Mouse (Mus musculus) yolk sac, embryonic 10.5 days (tissue): ENCODE measurements around the gene Klhl24.
"Not testable (repeated sequence)": the region's sequence is repeated elsewhere in the genome, so short reads cannot be mapped to it uniquely, and the experiment has no call there.

Experiments used
- DNase-seq: peaks from one replicate; pipeline ENCODE4 v3.0.0-alpha.2; 2017; ENCODE audit warnings: low spot score

Gene Klhl24

DNA sequence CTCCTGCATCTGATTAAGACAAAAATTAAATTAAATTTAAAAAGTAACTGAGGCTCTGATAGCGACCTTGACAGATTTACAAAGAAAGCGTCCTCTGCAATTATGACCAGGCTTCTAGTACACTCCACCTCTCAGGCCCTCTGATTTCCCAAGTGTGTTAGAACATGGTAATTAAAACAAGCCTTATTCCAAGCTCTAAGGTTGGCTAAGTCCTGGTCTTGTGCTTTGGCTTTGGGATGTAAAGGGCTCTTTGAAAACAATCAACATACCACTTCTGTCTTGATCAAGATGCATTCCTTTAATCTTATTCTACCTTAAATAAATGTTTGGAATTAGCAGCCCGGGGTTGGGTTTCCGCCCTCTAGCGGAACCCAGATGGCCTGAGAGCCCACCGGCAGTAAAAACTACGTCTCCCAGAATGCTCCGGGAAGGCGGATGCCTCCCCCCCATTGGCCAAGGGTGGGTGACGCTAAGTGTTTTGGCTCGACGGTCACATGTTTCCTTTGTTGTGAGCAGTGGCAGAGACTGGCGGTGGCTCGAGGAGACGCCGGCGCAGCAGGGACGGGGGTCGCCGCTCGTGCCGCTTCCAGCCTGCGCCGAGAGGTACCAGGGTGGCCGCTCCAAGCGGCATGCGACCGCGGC lies at the start of gene Klhl24:
TSS of gene Klhl24 (plus strand) at position 474 of the 642 bp plus-strand sequence.
- peak; percentile 91 for DNase-seq

- no peak for DNase-seq
Measured at GRCm38 (mm10) chr16:20052655-20053054, 44.7 kb upstream of the Klhl24 start.

DNA sequence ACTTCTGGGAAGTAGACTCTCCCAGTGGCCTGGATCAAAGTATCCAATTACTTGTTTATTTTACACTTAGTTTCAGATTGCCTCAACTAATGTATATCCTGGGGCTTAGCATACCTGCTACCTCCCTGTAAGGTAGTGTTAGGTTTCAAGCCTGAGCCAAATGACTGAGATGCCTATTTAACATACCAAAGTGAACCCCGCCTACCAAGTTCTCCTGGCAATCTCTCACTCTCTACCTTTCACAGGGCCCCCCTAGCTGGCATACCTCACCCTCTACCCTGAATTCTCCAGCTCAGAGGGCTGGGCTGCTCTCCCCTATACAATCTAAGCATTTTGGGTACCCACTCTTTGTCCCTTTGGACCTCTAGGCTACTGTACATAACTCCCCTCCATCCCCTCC lies 24.6 kb upstream of the Klhl24 start:
- DNase-seq = no peak

- no peak for DNase-seq
Measured at GRCm38 (mm10) chr16:20076675-20077074, 20.7 kb upstream of the Klhl24 start.

GRCm38 (mm10) chr16:20080271-20080670 lies 17.1 kb upstream of the Klhl24 start:
- DNase-seq = no peak

- no peak for DNase-seq
Measured at GRCm38 (mm10) chr16:20084623-20085022, 12.7 kb upstream of the Klhl24 start.

DNA sequence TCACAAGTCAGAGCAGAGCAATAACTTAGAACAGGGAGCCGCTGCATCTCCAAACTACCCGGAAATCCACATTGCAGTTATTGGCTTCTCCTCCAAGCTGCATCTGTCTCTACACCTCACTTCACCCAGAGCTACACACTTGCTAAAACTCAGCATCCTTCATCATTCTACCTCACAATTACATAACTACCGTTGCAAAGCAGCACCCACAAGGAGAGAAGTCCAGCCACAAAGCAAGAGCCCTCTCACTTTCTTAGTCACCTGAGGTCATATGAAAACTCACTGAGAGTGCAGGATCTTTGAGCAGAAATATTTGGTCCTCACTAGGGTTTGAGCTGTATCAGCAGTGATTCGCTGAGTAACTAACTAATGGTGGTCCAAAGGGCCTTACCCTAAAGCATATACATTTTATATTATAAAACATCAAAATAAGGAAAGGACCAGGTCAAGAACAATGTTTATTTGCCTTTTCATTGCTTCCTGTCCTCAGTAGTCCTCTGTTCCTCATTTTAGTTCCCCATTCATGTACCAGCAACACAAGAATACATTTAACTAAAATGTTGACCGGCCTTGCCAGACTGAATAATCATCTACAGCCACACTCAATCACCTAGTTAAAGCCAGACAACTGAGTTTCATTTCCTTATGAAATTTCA lies 12.0 kb upstream of the Klhl24 start:
- no peak for DNase-seq

GRCm38 (mm10) chr16:20086976-20087375 lies 10.4 kb upstream of the Klhl24 start:
- no peak for DNase-seq

- DNase-seq = no peak
Measured at GRCm38 (mm10) chr16:20089636-20090035, 7.7 kb upstream of the Klhl24 start.

DNA sequence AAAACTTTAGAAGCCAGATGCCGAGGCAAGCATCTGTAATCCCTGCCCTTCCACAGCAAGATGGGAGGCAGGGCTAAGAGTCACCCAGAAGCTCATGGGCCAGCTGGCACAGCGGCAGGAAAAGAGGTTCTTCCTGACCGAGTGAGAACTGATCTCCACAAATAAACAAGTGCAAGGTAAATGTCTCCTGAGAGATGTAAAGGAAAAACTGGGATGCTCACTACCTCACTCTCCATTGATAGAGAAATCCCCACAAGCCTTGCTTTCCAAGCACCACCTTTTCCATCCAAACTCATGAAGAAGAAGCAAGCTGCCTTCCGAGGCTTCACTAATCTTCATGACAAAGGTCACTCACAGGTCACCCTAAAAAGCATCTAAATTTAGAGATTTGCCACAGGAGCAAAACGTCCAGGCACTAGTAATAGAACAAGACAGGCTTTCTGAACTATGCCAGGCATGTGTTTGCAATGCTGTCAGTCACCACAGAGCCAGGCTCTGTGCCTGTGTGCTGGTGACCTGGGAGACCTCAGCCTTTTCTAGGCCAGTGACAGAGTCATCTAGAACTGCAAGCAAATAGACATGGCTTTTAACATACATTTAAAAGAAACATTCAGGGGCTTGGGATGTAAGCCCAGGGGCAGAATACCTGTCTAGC lies 6.3 kb upstream of the Klhl24 start:
- DNase-seq = no peak

DNA sequence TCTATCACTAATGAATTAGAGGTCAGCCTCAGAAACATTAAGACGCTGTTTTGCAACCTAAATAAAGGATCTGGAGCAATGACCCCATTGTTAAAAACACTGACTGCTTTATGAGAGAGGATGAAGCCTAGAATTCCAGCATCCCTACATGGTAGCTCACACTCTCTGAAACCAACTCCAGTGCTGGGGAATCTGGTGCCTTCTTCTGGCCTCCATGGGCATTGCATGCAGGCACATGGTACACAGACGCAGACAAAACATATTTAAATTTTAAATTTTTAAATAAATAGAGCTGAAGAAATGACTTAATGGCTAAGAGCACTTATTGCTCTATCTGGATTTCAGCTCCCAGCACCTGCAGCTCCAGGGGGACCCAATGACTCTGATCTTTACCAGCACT lies 1.4 kb upstream of the Klhl24 start:
- DNase-seq = no peak

DNA sequence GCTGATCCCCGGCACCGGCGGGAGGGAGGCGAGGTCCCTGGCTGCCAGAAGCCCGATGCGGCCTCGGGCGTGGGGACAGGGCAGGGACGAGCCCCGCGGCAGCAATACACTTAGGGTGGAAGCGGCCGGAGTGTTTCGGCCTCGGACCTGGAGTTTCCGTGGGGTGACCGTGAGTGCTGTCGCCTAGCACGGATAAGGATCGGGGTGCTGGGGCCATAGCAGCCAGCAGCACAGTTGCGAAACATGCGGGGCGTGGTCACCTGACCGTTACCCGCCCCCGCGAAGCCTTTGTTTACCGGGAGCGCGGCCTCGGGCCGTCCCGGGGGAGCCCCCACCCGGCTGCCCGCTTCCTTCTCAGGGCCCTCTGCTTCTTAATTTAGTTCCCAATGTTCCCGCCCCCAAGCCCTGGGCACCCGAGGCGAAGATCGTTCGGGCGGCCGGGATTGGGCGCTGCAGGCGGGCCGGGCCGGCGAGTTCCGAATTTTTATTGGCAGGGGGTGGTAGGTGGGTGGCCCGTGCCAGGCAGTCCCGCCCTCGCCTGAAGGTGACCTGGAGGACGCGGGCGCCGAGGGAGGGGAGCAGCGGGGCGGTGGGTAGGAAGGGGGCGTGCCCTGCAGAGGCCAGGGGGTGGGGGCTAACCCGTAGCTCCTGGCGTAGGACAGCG lies 501 bp downstream of the Klhl24 start:
- peak; percentile 96 for DNase-seq

- DNase-seq = no peak
Measured at GRCm38 (mm10) chr16:20098375-20098727, 1.0 kb downstream of the Klhl24 start.

DNA sequence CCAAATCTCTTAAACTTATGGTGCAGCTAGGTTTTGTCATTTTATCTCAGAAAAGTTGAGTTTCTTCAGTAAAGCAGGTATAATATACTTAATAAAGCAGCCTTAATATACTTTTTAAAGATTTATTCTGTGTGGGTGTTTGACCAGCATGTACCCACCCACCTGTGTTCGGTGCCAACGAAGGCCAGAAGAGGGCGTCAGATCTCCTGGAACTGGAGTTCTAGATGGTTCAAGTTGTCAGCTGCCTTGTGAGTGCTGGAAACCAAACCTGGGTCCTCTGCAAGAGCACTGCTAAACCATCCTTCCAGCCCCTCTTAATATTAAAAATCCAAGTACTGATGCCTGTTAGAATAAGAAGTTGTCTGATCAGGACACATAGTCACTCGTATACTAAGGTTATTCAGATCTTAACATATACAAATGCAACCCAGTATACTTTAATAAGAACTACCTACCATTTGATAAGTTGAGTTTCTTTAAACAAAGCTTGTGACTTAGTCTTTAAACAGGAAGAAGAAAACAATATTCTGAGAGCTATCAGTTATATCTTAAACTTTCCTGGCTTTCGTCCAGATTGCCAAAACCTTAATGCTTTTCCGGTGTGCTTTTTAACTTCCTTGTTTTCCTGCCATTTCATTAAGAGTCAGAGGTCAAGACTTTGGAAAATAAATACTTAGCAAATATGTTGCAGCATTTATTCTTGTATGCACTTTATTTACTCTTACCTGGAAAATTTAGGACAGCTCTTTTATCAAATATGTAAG lies 1.7 kb downstream of the Klhl24 start:
- no peak for DNase-seq

- no peak for DNase-seq
Measured at GRCm38 (mm10) chr16:20106996-20107395, 9.7 kb downstream of the Klhl24 start.

GRCm38 (mm10) chr16:20108961-20109360 lies 11.6 kb downstream of the Klhl24 start:
- no peak for DNase-seq

DNA sequence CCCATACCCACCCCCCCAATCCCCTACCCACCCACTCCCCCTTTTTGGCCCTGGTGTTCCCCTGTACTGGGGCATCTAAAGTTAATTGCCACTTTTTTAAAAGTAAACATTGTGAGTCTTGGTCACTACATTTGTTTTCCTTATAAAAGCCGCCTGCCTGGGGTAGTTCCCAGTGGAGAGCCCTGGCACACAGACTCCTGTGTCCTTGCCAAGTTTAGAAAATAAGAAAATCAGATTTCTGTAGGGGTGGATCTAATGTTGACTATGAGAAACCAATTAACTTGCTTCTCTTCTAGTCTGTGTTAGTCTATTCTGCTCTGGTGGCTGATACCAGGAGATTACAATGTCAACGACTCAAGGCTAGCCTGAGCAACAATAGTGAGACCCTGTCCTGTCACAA lies 15.3 kb downstream of the Klhl24 start:
- DNase-seq = no peak

DNA sequence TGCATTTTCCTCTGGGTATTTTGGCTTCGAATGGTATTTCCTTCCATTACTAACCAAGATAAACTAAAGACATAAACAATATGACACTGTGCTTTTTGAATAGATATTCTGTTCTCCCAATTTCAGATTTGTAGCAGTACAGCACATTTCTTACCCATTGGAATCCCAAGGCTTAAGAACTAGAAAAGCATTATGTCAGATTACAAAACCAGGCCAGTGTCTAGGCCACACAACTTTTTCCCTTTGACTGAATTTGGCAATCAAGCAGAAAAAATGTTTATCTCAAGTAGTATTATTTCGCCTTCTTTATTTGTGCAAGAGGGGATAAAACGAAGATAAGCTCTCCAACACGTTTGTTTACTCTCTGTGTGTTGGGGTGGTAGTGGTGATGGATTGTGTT lies 18.7 kb downstream of the Klhl24 start:
- DNase-seq = no peak

GRCm38 (mm10) chr16:20126319-20126883 lies 29.1 kb downstream of the Klhl24 start:
- DNase-seq = not testable (repeated sequence)

GRCm38 (mm10) chr16:20130397-20130796 lies 33.1 kb downstream of the Klhl24 start:
- no peak for DNase-seq

DNA sequence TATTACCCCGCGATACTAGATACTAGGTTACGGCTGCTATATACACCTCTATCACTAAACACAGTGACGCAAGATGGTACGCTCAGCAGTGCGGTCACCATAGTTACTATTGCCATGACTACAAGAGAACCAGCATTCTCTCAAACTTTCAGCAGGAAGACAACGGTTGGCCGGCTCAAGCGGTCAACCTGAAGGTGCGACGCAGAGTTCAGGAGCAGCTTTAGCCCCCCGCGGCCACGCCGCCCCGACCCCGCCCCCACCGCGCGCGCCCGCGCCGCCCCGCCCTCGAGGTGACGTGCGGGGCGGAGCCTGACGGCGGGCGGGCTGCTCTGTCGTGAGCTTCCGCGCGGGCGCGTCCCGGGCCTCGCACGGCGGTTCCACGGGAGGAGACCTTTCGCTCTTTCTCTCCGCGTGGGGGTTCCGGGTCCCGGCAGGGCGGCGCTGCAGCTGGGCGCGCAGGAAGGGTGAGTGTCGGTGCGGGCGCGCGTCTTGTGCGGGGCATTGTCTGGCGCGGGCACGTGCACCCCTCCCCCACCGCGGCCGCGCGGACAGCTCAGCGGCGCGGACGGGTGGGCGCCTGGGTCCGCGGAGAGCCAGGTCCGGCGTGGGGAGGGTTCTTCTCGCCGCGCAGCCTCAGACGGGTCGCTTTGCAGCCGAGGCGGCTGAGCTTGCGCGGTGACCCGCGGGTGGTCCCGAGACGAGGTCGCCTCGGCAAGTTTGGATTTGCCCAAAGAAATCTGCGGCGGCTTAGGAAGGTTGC lies 43.6 kb downstream of the Klhl24 start, which contains the start of gene Yeats2:
TSS of gene Yeats2 (plus strand) at position 292 of the 760 bp plus-strand sequence.
- peak; percentile 86 for DNase-seq
